Mouse (Mus musculus) G1E (cell line): Measurements from ENCODE around the gene Krt88. TPM values are rescaled to one million over a fixed set of nuclear protein-coding genes. Genes with fewer than 3 reads are reported as not detected.

Source experiments
- ATAC-seq: 2 replicates; pipeline ENCODE4 v1.8.0; 2016; ENCODE audit warnings: mild to moderate bottlenecking; ENCODE audit not compliant: insufficient number of reproducible peaks, poor library complexity, low FRiP score, severe bottlenecking; ENCODE audit errors: extremely low read depth
- DNase-seq: peaks from one replicate; pipeline ENCODE4 v3.0.0; 2012; ENCODE audit warnings: low spot score
- H3K27me3 ChIP-seq: 2 replicates; pipeline ENCODE4 v1.6.1; 2012; ENCODE audit warnings: mild to moderate bottlenecking, low read length, inconsistent platforms; ENCODE audit not compliant: insufficient read depth
- H3K36me3 ChIP-seq: replicated peaks from 2 replicates; pipeline ENCODE3; 2012; ENCODE audit warnings: mild to moderate bottlenecking, inconsistent platforms
- H3K4me1 ChIP-seq: 2 replicates; pipeline ENCODE4 v1.6.1; 2012; ENCODE audit warnings: low read depth, low read length, inconsistent platforms, mixed read lengths; ENCODE audit not compliant: insufficient read depth
- H3K4me3 ChIP-seq: 2 replicates; pipeline ENCODE4 v1.5.1; 2012; ENCODE audit warnings: low read depth, mild to moderate bottlenecking, inconsistent platforms, low read length, moderate library complexity, mixed read lengths
- H3K9me3 ChIP-seq: replicated peaks from 2 replicates; pipeline ENCODE4 v1.6.1; 2012; ENCODE audit warnings: inconsistent platforms
- CTCF ChIP-seq: IDR thresholded peaks from 2 replicates; pipeline ENCODE4 v1.5.1; 2012; ENCODE audit warnings: low read depth, low read length, inconsistent platforms, mixed read lengths
- GATA1 ChIP-seq: IDR thresholded peaks from 2 replicates; pipeline ENCODE4 v1.6.1; 2012; ENCODE audit warnings: borderline replicate concordance, low read length, inconsistent platforms, mixed read lengths
- GATA2 ChIP-seq: IDR thresholded peaks from 2 replicates; pipeline ENCODE4 v1.6.1; 2012; ENCODE audit warnings: low read depth, low read length, inconsistent platforms, borderline replicate concordance
- POLR2AphosphoS5 ChIP-seq: IDR thresholded peaks from 2 replicates; pipeline ENCODE4 v1.6.1; 2012; ENCODE audit warnings: low read depth, low read length, inconsistent platforms; ENCODE audit not compliant: insufficient replicate concordance
- TAL1 ChIP-seq: conservative IDR thresholded peaks from 2 replicates; pipeline ENCODE4 v1.6.1; 2012; ENCODE audit warnings: low read depth, low read length, inconsistent platforms, mixed read lengths
- polyA plus RNA-seq: library from polyadenylated mRNA; stranded (reverse); fragments of >175 nt; gene quantifications from 2 replicates; pipeline ENCODE4 v1.2.3, GENCODE M21; 2012
- total RNA-seq, 2 experiments: library from RNA; stranded (forward) in 1 of 2; stranded (reverse) in 1 of 2; fragments of 200-1000 nt in 1 of 2; fragments of >200 nt in 1 of 2; fragmentation: Nextera tagmentation in 1 of 2; gene quantifications; 2 replicates each; pipeline ENCODE4 v1.2.3; 2014 to 2017

Krt88 gene
- total and polyA plus RNA-seq, 3 experiments: not detected

DNA sequence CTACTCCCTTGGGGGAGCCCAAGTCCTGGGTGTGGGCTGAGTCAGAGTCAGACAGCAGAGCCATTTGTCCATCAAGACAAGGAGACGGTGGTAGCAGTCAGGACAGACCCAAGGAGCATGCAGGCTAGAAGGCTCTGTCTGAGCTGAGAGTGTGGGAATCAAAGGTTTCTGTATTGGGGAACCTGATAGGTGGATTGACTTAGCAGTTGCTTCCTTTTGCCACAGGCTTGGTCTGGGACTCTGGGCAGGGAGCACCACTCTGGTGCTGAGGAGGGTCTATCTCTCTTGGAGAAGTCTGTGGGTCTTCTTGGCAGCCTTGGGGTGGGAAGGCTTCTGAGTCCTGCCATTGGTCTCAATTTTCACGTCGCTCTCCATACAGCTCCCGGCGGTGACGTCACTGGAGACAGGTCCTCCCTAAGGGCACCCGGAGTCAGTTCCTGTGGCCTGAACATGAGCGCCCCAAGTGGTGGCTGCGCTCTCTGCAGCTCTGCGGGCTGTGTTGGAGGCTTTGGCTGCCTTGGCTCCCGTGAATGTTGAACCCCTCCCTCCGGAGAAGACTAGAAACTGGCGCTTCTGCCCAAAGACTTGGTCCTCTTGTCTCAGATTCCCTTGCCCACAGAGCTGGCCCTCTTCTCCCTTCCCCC lies 5.7 kb downstream of the Krt88 start:
- ATAC-seq (no peak), DNase-seq (no peak)
- Histone ChIP-seq H3K27me3 (no peaks in the 10 kb centered on the region), H3K4me1 (no peaks in the 10 kb centered on the region), H3K9me3 (peaks cover 65% of the 10 kb centered on the region), H3K4me3 (no peak overlapping the region), H3K36me3 (no peaks in the 10 kb centered on the region)
- TF ChIP-seq GATA1 (no peak), CTCF (no peak), TAL1 (no peak), GATA2 (no peak), POLR2AphosphoS5 (no peak)

- no peaks in the 10 kb centered on the region for H3K27me3 ChIP-seq
- ATAC-seq: no peak
Measured at GRCm38 (mm10) chr15:101454774-101455173, 7.2 kb downstream of the Krt88 start.

GRCm38 (mm10) chr15:101455292-101455691 lies 7.7 kb downstream of the Krt88 start:
- Histone ChIP-seq H3K36me3 (no peaks in the 10 kb centered on the region), H3K4me1 (no peaks in the 10 kb centered on the region), H3K27me3 (no peaks in the 10 kb centered on the region), H3K4me3 (no peak overlapping the region), H3K9me3 (peaks cover 63% of the 10 kb centered on the region)
- DNase-seq: no peak
- TF ChIP-seq GATA1 (no peak), TAL1 (no peak), POLR2AphosphoS5 (no peak)
- no peak for ATAC-seq

More at GRCm38 (mm10) chr15:101454774-101455173, 7.2 kb downstream of the Krt88 start:
- no peak for DNase-seq
- TF ChIP-seq POLR2AphosphoS5: no peak
- TF ChIP-seq CTCF: no peak
- no peak for TF ChIP-seq GATA2
- TF ChIP-seq GATA1: no peak
- no peak for TF ChIP-seq TAL1
- no peak overlapping the region for H3K4me3 ChIP-seq
- H3K36me3 ChIP-seq: no peaks in the 10 kb centered on the region
- H3K9me3 ChIP-seq: peaks cover 63% of the 10 kb centered on the region
- no peaks in the 10 kb centered on the region for H3K4me1 ChIP-seq

- peaks cover 62% of the 10 kb centered on the region for H3K9me3 ChIP-seq
- H3K27me3 ChIP-seq: no peaks in the 10 kb centered on the region
- H3K4me3 ChIP-seq: no peak overlapping the region
- H3K36me3 ChIP-seq: no peaks in the 10 kb centered on the region
- no peaks in the 10 kb centered on the region for H3K4me1 ChIP-seq
- TF ChIP-seq TAL1: no peak
- ATAC-seq: no peak
- no peak for DNase-seq
Measured at GRCm38 (mm10) chr15:101455891-101456290, 8.3 kb downstream of the Krt88 start.

GRCm38 (mm10) chr15:101458361-101458930 lies 10.9 kb downstream of the Krt88 start:
- Histone ChIP-seq H3K4me1 (no peaks in the 10 kb centered on the region), H3K4me3 (no peak overlapping the region), H3K27me3 (no peaks in the 10 kb centered on the region), H3K9me3 (peaks cover 62% of the 10 kb centered on the region), H3K36me3 (no peaks in the 10 kb centered on the region)
- ATAC-seq (no peak), DNase-seq (no peak)
- no peak for TF ChIP-seq CTCF
- no peak for TF ChIP-seq TAL1
- no peak for TF ChIP-seq POLR2AphosphoS5
- TF ChIP-seq GATA2: no peak

GRCm38 (mm10) chr15:101459283-101459682 lies 11.7 kb downstream of the Krt88 start:
- peaks cover 61% of the 10 kb centered on the region for H3K9me3 ChIP-seq
- no peak overlapping the region for H3K4me3 ChIP-seq
- H3K36me3 ChIP-seq: no peaks in the 10 kb centered on the region
- ATAC-seq: no peak
- no peaks in the 10 kb centered on the region for H3K4me1 ChIP-seq
- no peaks in the 10 kb centered on the region for H3K27me3 ChIP-seq
- no peak for DNase-seq
- TF ChIP-seq TAL1 (no peak), GATA2 (no peak), CTCF (no peak), POLR2AphosphoS5 (no peak), GATA1 (no peak)

DNA sequence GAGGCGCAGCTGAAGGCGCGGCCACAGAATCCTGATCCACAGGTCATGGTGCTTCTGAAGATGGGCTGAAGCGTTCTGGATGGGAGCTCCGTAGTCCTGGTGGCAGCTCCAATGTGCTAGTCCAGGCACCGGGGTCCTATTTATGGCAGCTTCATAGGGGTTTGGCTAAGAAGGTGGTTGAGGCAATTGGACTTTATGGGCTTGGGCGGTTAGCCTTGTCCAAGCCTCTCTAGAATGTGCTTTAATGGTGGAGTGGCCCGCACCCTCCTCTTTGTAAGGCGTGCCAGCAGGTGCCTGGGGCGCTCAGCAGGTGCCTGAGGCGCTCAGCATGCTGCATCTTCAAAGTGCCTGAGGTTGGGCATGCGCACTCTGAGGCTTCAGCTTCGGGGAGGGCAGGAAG lies 16.1 kb downstream of the Krt88 start, which contains the start of gene Krt81:
Krt81 (minus strand) TSS at position 101 of the 400 bp plus-strand sequence.
- Histone ChIP-seq H3K9me3 (peaks cover 36% of the 10 kb centered on the region), H3K4me1 (no peaks in the 10 kb centered on the region), H3K36me3 (no peaks in the 10 kb centered on the region), H3K4me3 (no peak within 1 kb of the TSS), H3K27me3 (no peaks in the 10 kb centered on the region)
- TF ChIP-seq CTCF (no peak), POLR2AphosphoS5 (no peak), TAL1 (no peak), GATA1 (no peak)
- ATAC-seq (no peak), DNase-seq (no peak)
